Mouse (Mus musculus) heart, embryonic 14.5 days (tissue): ENCODE measurements at regions not wholly inside any gene's neighbourhood (a gene's known extent, or its start where the extent isn't known, plus 50 kb on each side); places are given as distances from the start of the nearest gene placed in this dataset.

Experiments used
- ATAC-seq: fragments of 200-750 bp; cut with Nextera tagmentation; 2 replicates; pipeline ENCODE4 v1.8.0; 2017; ENCODE audit warnings: low read depth, moderate TSS enrichment; ENCODE audit not compliant: insufficient number of reproducible peaks, insufficient read depth, low FRiP score
- H3K27ac ChIP-seq, 2 experiments: fragments of 200-500 bp in 1 of 2; fragments of 300-500 bp in 1 of 2; sonication (generic) in 1 of 2; replicated peaks in 1 of 2; 2 replicates each; pipeline ENCODE4 v1.5.1; 2012 to 2014; ENCODE audit warnings: low read depth in 2 of 2, low read length in 2 of 2, control low read depth in 1 of 2, mild to moderate bottlenecking in 1 of 2, mixed read lengths in 1 of 2; ENCODE audit not compliant: control insufficient read depth in 1 of 2, insufficient read depth in 1 of 2
- H3K27me3 ChIP-seq: fragments of 300-500 bp; sonication (generic); 2 replicates; pipeline ENCODE4 v1.6.1; 2014; ENCODE audit warnings: mild to moderate bottlenecking, low read length, control low read depth; ENCODE audit not compliant: control insufficient read depth, insufficient read depth
- H3K36me3 ChIP-seq: fragments of 300-500 bp; sonication (generic); 2 replicates; pipeline ENCODE4 v1.6.1; 2014; ENCODE audit warnings: mild to moderate bottlenecking, control low read depth, low read length, mixed read lengths; ENCODE audit not compliant: control insufficient read depth, insufficient read depth
- H3K4me1 ChIP-seq, 2 experiments: fragments of 200-500 bp in 1 of 2; fragments of 300-500 bp in 1 of 2; sonication (generic) in 1 of 2; 2 replicates each; pipeline ENCODE4 v1.6.1; 2012 to 2014; ENCODE audit warnings: low read length in 2 of 2, control low read depth in 1 of 2, mixed read lengths in 1 of 2; ENCODE audit not compliant: control insufficient read depth in 2 of 2, insufficient read depth in 2 of 2
- H3K4me2 ChIP-seq: fragments of 300-500 bp; sonication (generic); 2 replicates; pipeline ENCODE4 v1.6.1; 2014; ENCODE audit warnings: mild to moderate bottlenecking, low read length
- H3K4me3 ChIP-seq, 2 experiments: fragments of 200-500 bp in 1 of 2; fragments of 300-500 bp in 1 of 2; sonication (generic) in 1 of 2; 2 replicates each; pipeline ENCODE4 v1.5.1; 2012 to 2014; ENCODE audit warnings: low read length in 2 of 2, mild to moderate bottlenecking in 2 of 2, control low read depth in 1 of 2, low read depth in 1 of 2, moderate library complexity in 1 of 2; ENCODE audit not compliant: control insufficient read depth in 1 of 2, insufficient read depth in 1 of 2
- H3K9ac ChIP-seq: fragments of 300-500 bp; sonication (generic); 2 replicates; pipeline ENCODE4 v1.6.1; 2014; ENCODE audit warnings: mild to moderate bottlenecking, low read length
- H3K9me3 ChIP-seq: fragments of 300-500 bp; sonication (generic); 2 replicates; pipeline ENCODE4 v1.6.1; 2016; ENCODE audit warnings: low read length, control low read depth; ENCODE audit not compliant: control insufficient read depth
- WGBS: fragments of 180-500 bp; shearing (Covaris S2); extraction: QIAGEN DNeasy Blood & Tissue Kit; methylation state at CpG from one replicate; pipeline ENCODE4 v1.1.7; 2014; 5-methylcytosine and 5-hydroxymethylcytosine counted together

- Histone ChIP-seq H3K36me3 (no peaks in the 10 kb centered on the region), H3K4me3 (no peak overlapping the region), H3K9ac (no peak overlapping the region), H3K4me1 (peaks cover 3 to 8% of the 10 kb centered on the region in 2 experiments), H3K27me3 (no peaks in the 10 kb centered on the region), H3K4me2 (no peak overlapping the region), H3K27ac (no peak overlapping the region), H3K9me3 (0 out of 2 replicates have a peak, but pooled peaks cover 3% of the 10 kb centered on the region)
- ATAC-seq, result no peak
- WGBS, result 68% methylated on average over 4 of the region's 4 CpGs
Observed at GRCm38 (mm10) chr9:40612312-40612711, 58.1 kb upstream of the Gm21915 start.

GRCm38 (mm10) chr9:40611626-40612025 lies 58.8 kb upstream of the Gm21915 start:
- 74% methylated on average over 3 of the region's 3 CpGs for WGBS
- peaks cover 0 to 1% of the 10 kb centered on the region in 2 experiments; a peak in 1 of 4 replicates for H3K4me1 ChIP-seq
- 0 out of 2 replicates have a peak, but pooled peaks cover 3% of the 10 kb centered on the region for H3K9me3 ChIP-seq
- H3K4me3 ChIP-seq, result no peak overlapping the region
- H3K9ac ChIP-seq, result no peak overlapping the region
- no peaks in the 10 kb centered on the region for H3K27me3 ChIP-seq
- no peaks in the 10 kb centered on the region for H3K36me3 ChIP-seq
- ATAC-seq, result no peak
- H3K4me2 ChIP-seq, result no peak overlapping the region
- H3K27ac ChIP-seq, result no peak overlapping the region

- H3K27ac ChIP-seq, result no peak overlapping the region
- H3K4me2 ChIP-seq, result no peak overlapping the region
- 84% methylated on average over 14 of the region's 14 CpGs for WGBS
- no peaks in the 10 kb centered on the region for H3K27me3 ChIP-seq
- no peak overlapping the region for H3K9ac ChIP-seq
- 0 out of 2 replicates have a peak, but pooled peaks cover 3% of the 10 kb centered on the region for H3K9me3 ChIP-seq
- no peaks in the 10 kb centered on the region for H3K36me3 ChIP-seq
- no peak for ATAC-seq
- H3K4me1 ChIP-seq, result no peaks in the 10 kb centered on the region
- H3K4me3 ChIP-seq, result no peak overlapping the region
Observed at GRCm38 (mm10) chr9:40608596-40608995, 61.8 kb upstream of the Gm21915 start.

GRCm38 (mm10) chr9:40607941-40608340 lies 62.5 kb upstream of the Gm21915 start:
- Histone ChIP-seq H3K27me3 (no peaks in the 10 kb centered on the region), H3K4me1 (no peaks in the 10 kb centered on the region), H3K27ac (no peak overlapping the region), H3K9me3 (0 out of 2 replicates have a peak, but pooled peaks cover 3% of the 10 kb centered on the region), H3K4me2 (no peak overlapping the region), H3K9ac (no peak overlapping the region), H3K4me3 (no peak overlapping the region), H3K36me3 (no peaks in the 10 kb centered on the region)
- WGBS, result 92% methylated on average over 18 of the region's 18 CpGs
- no peak for ATAC-seq

- 50% methylated on average over 1 of the region's 1 CpGs for WGBS
- ATAC-seq, result no peak
Observed at GRCm38 (mm10) chr9:40603521-40603920, 66.9 kb upstream of the Gm21915 start.

GRCm38 (mm10) chr9:40598431-40598831 lies 67.2 kb upstream of the Gramd1b start:
- Histone ChIP-seq H3K36me3 (no peaks in the 10 kb centered on the region), H3K4me2 (no peak overlapping the region), H3K27me3 (no peaks in the 10 kb centered on the region), H3K9me3 (peaks cover 2% of the 10 kb centered on the region; the same call in 1 of the 2 replicates), H3K9ac (no peak overlapping the region), H3K4me3 (no peak overlapping the region), H3K27ac (no peak overlapping the region), H3K4me1 (no peaks in the 10 kb centered on the region)
- WGBS, result 74% methylated on average over 7 of the region's 7 CpGs
- ATAC-seq, result no peak

More at GRCm38 (mm10) chr9:40603521-40603920, 66.9 kb upstream of the Gm21915 start:
- peaks cover 2% of the 10 kb centered on the region; the same call in 1 of the 2 replicates for H3K9me3 ChIP-seq
- no peaks in the 10 kb centered on the region for H3K4me1 ChIP-seq
- H3K4me3 ChIP-seq, result no peak overlapping the region
- no peak overlapping the region for H3K27ac ChIP-seq
- H3K9ac ChIP-seq, result no peak overlapping the region
- H3K4me2 ChIP-seq, result no peak overlapping the region
- no peaks in the 10 kb centered on the region for H3K36me3 ChIP-seq
- H3K27me3 ChIP-seq, result no peaks in the 10 kb centered on the region

GRCm38 (mm10) chr9:40587421-40587820 lies 56.2 kb upstream of the Gramd1b start:
- H3K9ac ChIP-seq, result no peak overlapping the region
- H3K36me3 ChIP-seq, result no peaks in the 10 kb centered on the region
- H3K4me3 ChIP-seq, result no peak overlapping the region
- H3K27me3 ChIP-seq, result no peaks in the 10 kb centered on the region
- no peak overlapping the region for H3K27ac ChIP-seq
- no peak for ATAC-seq
- H3K4me1 ChIP-seq, result no peaks in the 10 kb centered on the region
- no peaks in the 10 kb centered on the region for H3K9me3 ChIP-seq
- no peak overlapping the region for H3K4me2 ChIP-seq
- WGBS, result 58% methylated on average over 2 of the region's 2 CpGs

- Histone ChIP-seq H3K4me2 (no peak overlapping the region), H3K36me3 (no peaks in the 10 kb centered on the region), H3K27me3 (no peaks in the 10 kb centered on the region), H3K4me1 (no peaks in the 10 kb centered on the region; a peak in 1 of 4 replicates), H3K27ac (no peak overlapping the region), H3K9ac (no peak overlapping the region), H3K4me3 (no peak overlapping the region), H3K9me3 (no peaks in the 10 kb centered on the region)
- no peak for ATAC-seq
- 78% methylated on average over 7 of the region's 7 CpGs for WGBS
Observed at GRCm38 (mm10) chr9:40586581-40586980, 55.4 kb upstream of the Gramd1b start.
